Mouse (Mus musculus) liver, embryonic 16.5 days (tissue): ENCODE data around the gene Fads6. TPM values are rescaled to one million over a fixed set of nuclear protein-coding genes. Genes with fewer than 3 reads are reported as not detected.

Experiments
- ATAC-seq: fragments of 200-750 bp; cut with Nextera tagmentation; 2 replicates; pipeline ENCODE4 v1.8.0; 2017; ENCODE audit warnings: low read depth, mild to moderate bottlenecking, moderate number of reproducible peaks, moderate library complexity
- H3K27ac ChIP-seq: fragments of 300-500 bp; sonication (generic); 2 replicates; pipeline ENCODE4 v1.5.1; 2014; ENCODE audit warnings: mild to moderate bottlenecking, low read length
- H3K27me3 ChIP-seq: fragments of 300-500 bp; sonication (generic); 2 replicates; pipeline ENCODE4 v1.6.1; 2014; ENCODE audit warnings: low read depth, low read length, mixed read lengths; ENCODE audit not compliant: control insufficient read depth, insufficient read depth
- H3K36me3 ChIP-seq: fragments of 300-500 bp; sonication (generic); 2 replicates; pipeline ENCODE4 v1.6.1; 2014; ENCODE audit warnings: mild to moderate bottlenecking; ENCODE audit not compliant: control insufficient read depth, insufficient read depth
- H3K4me1 ChIP-seq: fragments of 300-500 bp; sonication (generic); 2 replicates; pipeline ENCODE4 v1.6.1; 2014; ENCODE audit warnings: low read depth, low read length, mixed read lengths; ENCODE audit not compliant: control insufficient read depth
- H3K4me2 ChIP-seq: fragments of 300-500 bp; sonication (generic); 2 replicates; pipeline ENCODE4 v1.6.1; 2014; ENCODE audit warnings: low read depth, low read length, mixed read lengths
- H3K4me3 ChIP-seq: fragments of 300-500 bp; sonication (generic); 2 replicates; pipeline ENCODE4 v1.5.1; 2014; ENCODE audit warnings: low read depth, mild to moderate bottlenecking, low read length
- H3K9ac ChIP-seq: fragments of 300-500 bp; sonication (generic); 2 replicates; pipeline ENCODE4 v1.6.1; 2014; ENCODE audit warnings: low read depth, low read length
- H3K9me3 ChIP-seq: fragments of 300-500 bp; sonication (generic); replicated peaks from 2 replicates; pipeline ENCODE4 v1.6.1; 2016; ENCODE audit warnings: low read length; ENCODE audit not compliant: control insufficient read depth
- WGBS: fragments of 180-500 bp; shearing (Covaris S2); extraction: QIAGEN DNeasy Blood & Tissue Kit; methylation state at CpG from one replicate; pipeline ENCODE4 v1.1.7; 2014; ENCODE audit not compliant: insufficient replicate concordance; 5-methylcytosine and 5-hydroxymethylcytosine counted together
- polyA plus RNA-seq: library from polyadenylated mRNA; unstranded; fragments of >200 nt; fragmentation: Nextera tagmentation; extraction: Ambion mirVana; gene quantifications from 2 replicates; pipeline ENCODE4 v1.2.1, GENCODE M21; 2015

Fads6 gene
- polyA plus RNA-seq, 1 experiment from 2014 or later = 4.5 TPM

GRCm38 (mm10) chr11:115314249-115314648, 16.8 kb upstream of the Fads6 start:
- no peaks in the 10 kb centered on the region for H3K9me3 ChIP-seq
- H3K4me3 ChIP-seq = no peak overlapping the region
- H3K36me3 ChIP-seq = no peaks in the 10 kb centered on the region
- no peak overlapping the region for H3K4me2 ChIP-seq
- no peak for ATAC-seq
- H3K27ac ChIP-seq = no peak overlapping the region
- H3K9ac ChIP-seq = no peak overlapping the region
- H3K4me1 ChIP-seq = no peaks in the 10 kb centered on the region
- 34% methylated on average over 2 of the region's 2 CpGs for WGBS
- H3K27me3 ChIP-seq = peaks cover 38% of the 10 kb centered on the region

- no peak for ATAC-seq
- Histone ChIP-seq H3K27me3 (0 out of 2 replicates have a peak, but pooled peaks cover 2% of the 10 kb centered on the region), H3K4me1 (no peaks in the 10 kb centered on the region), H3K9me3 (no peaks in the 10 kb centered on the region), H3K27ac (no peak overlapping the region), H3K4me2 (no peak overlapping the region), H3K4me3 (no peak overlapping the region), H3K36me3 (no peaks in the 10 kb centered on the region), H3K9ac (no peak overlapping the region)
- WGBS = 36% methylated on average over 1 of the region's 1 CpGs
Measured at GRCm38 (mm10) chr11:115308781-115309180, 11.3 kb upstream of the Fads6 start.

- no peak within 1 kb of the TSS for H3K4me3 ChIP-seq
- no peak within 1 kb of the TSS for H3K27ac ChIP-seq
- no peaks in the 10 kb centered on the region for H3K27me3 ChIP-seq
- no peaks in the 10 kb centered on the region for H3K36me3 ChIP-seq
- no peak within 1 kb of the TSS for H3K4me2 ChIP-seq
- ATAC-seq = no peak
- H3K4me1 ChIP-seq = no peaks in the 10 kb centered on the region
- no peaks in the 10 kb centered on the region for H3K9me3 ChIP-seq
- H3K9ac ChIP-seq = no peak within 1 kb of the TSS
- 29% methylated on average over 8 of the region's 8 CpGs for WGBS
Measured at GRCm38 (mm10) chr11:115306863-115307262, 9.4 kb upstream of the Fads6 start, which contains the start of gene Otop2. Gene Otop2, plus strand, starts transcription at chr11:115307163.

GRCm38 (mm10) chr11:115303167-115303566, 5.7 kb upstream of the Fads6 start:
- H3K4me3 ChIP-seq = no peak overlapping the region
- H3K9ac ChIP-seq = no peak overlapping the region
- peaks cover 3% of the 10 kb centered on the region; the same call in 1 of the 2 replicates for H3K27me3 ChIP-seq
- no peak overlapping the region for H3K4me2 ChIP-seq
- H3K9me3 ChIP-seq = no peaks in the 10 kb centered on the region
- no peak for ATAC-seq
- WGBS = 47% methylated on average over 8 of the region's 8 CpGs
- no peak overlapping the region for H3K27ac ChIP-seq
- H3K36me3 ChIP-seq = no peaks in the 10 kb centered on the region
- no peaks in the 10 kb centered on the region for H3K4me1 ChIP-seq

GRCm38 (mm10) chr11:115301351-115301750, 3.9 kb upstream of the Fads6 start:
- H3K27me3 ChIP-seq = peaks cover 15% of the 10 kb centered on the region; the same call in 1 of the 2 replicates
- H3K9ac ChIP-seq = no peak overlapping the region
- no peaks in the 10 kb centered on the region for H3K4me1 ChIP-seq
- H3K9me3 ChIP-seq = no peaks in the 10 kb centered on the region
- no peak overlapping the region for H3K4me2 ChIP-seq
- no peak for ATAC-seq
- H3K27ac ChIP-seq = no peak overlapping the region
- WGBS = 54% methylated on average over 2 of the region's 2 CpGs
- H3K4me3 ChIP-seq = no peak overlapping the region
- no peaks in the 10 kb centered on the region for H3K36me3 ChIP-seq

GRCm38 (mm10) chr11:115300745-115301144, 3.3 kb upstream of the Fads6 start:
- Histone ChIP-seq H3K27me3 (peaks cover 15% of the 10 kb centered on the region; the same call in 1 of the 2 replicates), H3K9me3 (no peaks in the 10 kb centered on the region), H3K4me1 (no peaks in the 10 kb centered on the region), H3K27ac (no peak overlapping the region), H3K36me3 (no peaks in the 10 kb centered on the region), H3K9ac (no peak overlapping the region), H3K4me3 (no peak overlapping the region), H3K4me2 (no peak overlapping the region)
- 58% methylated on average over 4 of the region's 4 CpGs for WGBS
- ATAC-seq = no peak

- Histone ChIP-seq H3K9me3 (no peaks in the 10 kb centered on the region), H3K4me3 (no peak overlapping the region), H3K4me1 (no peaks in the 10 kb centered on the region), H3K27ac (no peak overlapping the region), H3K27me3 (peaks cover 15% of the 10 kb centered on the region; the same call in 1 of the 2 replicates), H3K9ac (no peak overlapping the region), H3K4me2 (0 out of 2 replicates have a peak overlapping the region, but pooled peaks have one; percentile 49), H3K36me3 (no peaks in the 10 kb centered on the region; the same call in 1 of the 2 replicates)
- 41% methylated on average over 8 of the region's 8 CpGs for WGBS
- no peak for ATAC-seq
Measured at GRCm38 (mm10) chr11:115298160-115298559, 697 bp upstream of the Fads6 start.

GRCm38 (mm10) chr11:115296471-115297210, 822 bp downstream of the Fads6 start:
- Histone ChIP-seq H3K27ac (peak overlapping the region; percentile 50), H3K36me3 (no peaks in the 10 kb centered on the region; the same call in 1 of the 2 replicates)

GRCm38 (mm10) chr11:115295939-115296338, 1.5 kb downstream of the Fads6 start:
- ATAC-seq = no peak
- H3K4me2 ChIP-seq = peak overlapping the region; percentile 49
- peak overlapping the region; percentile 55 for H3K4me3 ChIP-seq
- peaks cover 15% of the 10 kb centered on the region; the same call in 1 of the 2 replicates for H3K27me3 ChIP-seq
- 61% methylated on average over 11 of the region's 11 CpGs for whole genome bisulfite sequencing
- H3K4me1 ChIP-seq = peaks cover 5% of the 10 kb centered on the region
- no peak overlapping the region for H3K9ac ChIP-seq
- no peak overlapping the region for H3K27ac ChIP-seq
- no peaks in the 10 kb centered on the region; the same call in 1 of the 2 replicates for H3K36me3 ChIP-seq
- H3K9me3 ChIP-seq = no peaks in the 10 kb centered on the region

More at GRCm38 (mm10) chr11:115296471-115297210, 822 bp downstream of the Fads6 start:
- peak overlapping the region; percentile 55 for H3K4me3 ChIP-seq
- H3K4me2 ChIP-seq = peak overlapping the region; percentile 49
- 48% methylated on average over 21 of the region's 21 CpGs for WGBS
- H3K4me1 ChIP-seq = peaks cover 2% of the 10 kb centered on the region
- H3K27me3 ChIP-seq = peaks cover 15% of the 10 kb centered on the region; the same call in 1 of the 2 replicates
- peak overlapping the region; percentile 57 for H3K9ac ChIP-seq
- H3K9me3 ChIP-seq = no peaks in the 10 kb centered on the region
- ATAC-seq = no peak
